Mouse (Mus musculus) kidney, postnatal 10 days (tissue): ENCODE data around the gene Tbl2.
A peak's percentile ranks its signal among the peaks of the same experiment; 100 is the strongest.

Source experiments
- DNase-seq: peaks from one replicate; pipeline ENCODE4 v3.0.0; 2021; ENCODE audit warnings: mixed read lengths

Gene Tbl2

GRCm38 (mm10) chr5:135149053-135149819 is at the start of gene Tbl2:
Gene Tbl2, plus strand, starts transcription at chr5:135149657.
- peak; percentile 100 for DNase-seq

- no peak for DNase-seq
Measured at GRCm38 (mm10) chr5:135100981-135101380, 48.5 kb upstream of the Tbl2 start.

- peak; percentile 42 for DNase-seq
Measured at GRCm38 (mm10) chr5:135103999-135104660, 45.3 kb upstream of the Tbl2 start.

- peak; percentile 94 for DNase-seq
Measured at GRCm38 (mm10) chr5:135106758-135107256, 42.6 kb upstream of the Tbl2 start.

- peak; percentile 88 for DNase-seq
Measured at GRCm38 (mm10) chr5:135107521-135108501, 41.6 kb upstream of the Tbl2 start.

- no peak for DNase-seq
Measured at GRCm38 (mm10) chr5:135109017-135109416, 40.4 kb upstream of the Tbl2 start.

GRCm38 (mm10) chr5:135109426-135109825 is 40.0 kb upstream of the Tbl2 start:
- peak; percentile 33 for DNase-seq

- DNase-seq: no peak
Measured at GRCm38 (mm10) chr5:135109976-135110375, 39.5 kb upstream of the Tbl2 start.

GRCm38 (mm10) chr5:135113782-135114181 is 35.7 kb upstream of the Tbl2 start:
- no peak for DNase-seq

- no peak for DNase-seq
Measured at GRCm38 (mm10) chr5:135115241-135115640, 34.2 kb upstream of the Tbl2 start.

- peak; percentile 80 for DNase-seq
Measured at GRCm38 (mm10) chr5:135118589-135119081, 30.8 kb upstream of the Tbl2 start.

- no peak for DNase-seq
Measured at GRCm38 (mm10) chr5:135120753-135121152, 28.7 kb upstream of the Tbl2 start.

GRCm38 (mm10) chr5:135126121-135126520 is 23.3 kb upstream of the Tbl2 start:
- DNase-seq: no peak

GRCm38 (mm10) chr5:135127669-135128068 is 21.8 kb upstream of the Tbl2 start:
- DNase-seq: no peak

- DNase-seq: no peak
Measured at GRCm38 (mm10) chr5:135129747-135130146, 19.7 kb upstream of the Tbl2 start.

- DNase-seq: peak; percentile 66
Measured at GRCm38 (mm10) chr5:135133736-135134405, 15.6 kb upstream of the Tbl2 start.

GRCm38 (mm10) chr5:135134534-135134933 is 14.9 kb upstream of the Tbl2 start:
- DNase-seq: peak; percentile 60

GRCm38 (mm10) chr5:135139881-135140280 is 9.6 kb upstream of the Tbl2 start:
- DNase-seq: no peak

- DNase-seq: no peak
Measured at GRCm38 (mm10) chr5:135144469-135144868, 5.0 kb upstream of the Tbl2 start.

GRCm38 (mm10) chr5:135145532-135145931 is 3.9 kb upstream of the Tbl2 start:
- no peak for DNase-seq

- DNase-seq: no peak
Measured at GRCm38 (mm10) chr5:135145955-135146354, 3.5 kb upstream of the Tbl2 start.

- DNase-seq: no peak
Measured at GRCm38 (mm10) chr5:135148715-135149052, 773 bp upstream of the Tbl2 start.
